Mouse (Mus musculus) limb, embryonic 10.5 days (tissue): ENCODE results near the gene Bpgm. TPM values are rescaled to one million over a fixed set of nuclear protein-coding genes. Genes with fewer than 3 reads are reported as not detected.
A peak's percentile ranks its signal among the peaks of the same experiment; 100 is the strongest.

Experiments used
- DNase-seq: peaks from one replicate; pipeline ENCODE4 v3.0.0-alpha.2; 2017; ENCODE audit warnings: low spot score
- H3K27ac ChIP-seq: fragments of 300-500 bp; sonication (generic); 2 replicates; pipeline ENCODE4 v1.5.1; 2016; ENCODE audit warnings: mild to moderate bottlenecking
- H3K27me3 ChIP-seq: fragments of 300-500 bp; sonication (generic); 2 replicates; pipeline ENCODE4 v1.6.1; 2016; ENCODE audit warnings: low read depth, mild to moderate bottlenecking; ENCODE audit not compliant: poor library complexity, severe bottlenecking
- H3K36me3 ChIP-seq: fragments of 300-500 bp; sonication (generic); 2 replicates; pipeline ENCODE4 v1.6.1; 2016; ENCODE audit warnings: mild to moderate bottlenecking, moderate library complexity
- H3K4me1 ChIP-seq: fragments of 300-500 bp; sonication (generic); 2 replicates; pipeline ENCODE4 v1.6.1; 2016
- H3K4me3 ChIP-seq: fragments of 300-500 bp; sonication (generic); 2 replicates; pipeline ENCODE4 v1.5.1; 2016; ENCODE audit warnings: mild to moderate bottlenecking, moderate library complexity
- H3K9me3 ChIP-seq: fragments of 300-500 bp; sonication (generic); replicated peaks from 2 replicates; pipeline ENCODE4 v1.6.1; 2016; ENCODE audit warnings: mild to moderate bottlenecking
- WGBS: fragments of 180-500 bp; shearing (Covaris S2); methylation state at CpG from one replicate; pipeline ENCODE4 v1.1.7; 2016; 5-methylcytosine and 5-hydroxymethylcytosine counted together
- polyA plus RNA-seq: library from polyadenylated mRNA; unstranded; fragments of >200 nt; fragmentation: Nextera tagmentation; extraction: Ambion mirVana; gene quantifications from 2 replicates; pipeline ENCODE4 v1.2.1, GENCODE M21; 2016

Gene Bpgm
- polyA plus RNA-seq, 1 experiment from 2014 or later, result 49.5 TPM

GRCm38 (mm10) chr6:34474031-34474430, 2.0 kb upstream of the Bpgm start:
- DNase-seq, result no peak
- H3K4me3 ChIP-seq, result no peak overlapping the region
- H3K27me3 ChIP-seq, result no peaks in the 10 kb centered on the region
- 58% methylated on average over 3 of the region's 3 CpGs for WGBS
- peaks cover 27% of the 10 kb centered on the region for H3K4me1 ChIP-seq
- no peaks in the 10 kb centered on the region for H3K9me3 ChIP-seq
- H3K27ac ChIP-seq, result no peak overlapping the region
- no peaks in the 10 kb centered on the region for H3K36me3 ChIP-seq

DNA sequence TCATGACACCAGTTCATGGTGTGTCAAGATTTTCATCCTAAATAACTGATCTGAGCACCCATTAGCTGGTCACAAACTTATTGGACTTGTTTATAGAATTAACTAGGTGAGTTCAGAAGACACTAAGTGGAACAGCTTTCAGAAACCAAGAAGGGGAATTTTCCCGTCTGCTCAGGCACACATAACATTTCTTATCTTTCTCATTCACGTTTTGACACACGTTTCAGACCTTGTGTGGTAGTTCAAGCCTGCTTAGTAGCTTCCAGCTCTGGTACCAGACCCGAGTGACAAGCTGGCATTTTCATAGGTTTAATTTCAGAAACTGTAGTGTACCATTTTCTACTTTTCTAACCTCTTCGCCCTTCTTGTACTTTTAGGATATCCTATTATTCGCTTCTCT, 616 bp upstream of the Bpgm start:
- H3K27ac ChIP-seq, result peak overlapping the region; percentile 85
- H3K4me1 ChIP-seq, result peaks cover 38% of the 10 kb centered on the region
- no peak for DNase-seq
- no peaks in the 10 kb centered on the region for H3K27me3 ChIP-seq
- 32% methylated on average over 6 of the region's 6 CpGs for WGBS
- H3K4me3 ChIP-seq, result peak overlapping the region; percentile 59
- H3K9me3 ChIP-seq, result no peaks in the 10 kb centered on the region
- H3K36me3 ChIP-seq, result no peaks in the 10 kb centered on the region

DNA sequence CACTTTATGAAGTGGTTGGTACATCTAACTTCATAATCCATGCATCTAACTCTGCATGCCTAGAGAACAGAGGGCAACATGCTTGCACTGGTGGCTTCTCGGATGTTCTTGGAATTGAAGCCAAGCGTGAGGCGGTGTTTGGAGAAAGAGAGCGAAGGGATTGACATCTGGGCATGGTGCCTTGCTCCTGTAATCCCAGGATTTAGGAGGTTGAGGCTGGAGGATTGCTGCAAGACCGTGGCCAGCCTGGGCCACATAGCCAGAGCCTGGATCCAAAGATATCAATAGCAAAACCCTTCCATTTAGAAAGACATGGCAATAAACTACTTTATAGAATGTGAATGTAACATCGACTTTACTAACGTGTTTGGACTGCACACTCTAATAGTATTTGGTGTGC, 2.0 kb downstream of the Bpgm start:
- Histone ChIP-seq H3K36me3 (0 out of 2 replicates have a peak, but pooled peaks cover 3% of the 10 kb centered on the region), H3K4me3 (no peak overlapping the region), H3K9me3 (no peaks in the 10 kb centered on the region), H3K4me1 (peaks cover 46% of the 10 kb centered on the region), H3K27ac (no peak overlapping the region), H3K27me3 (no peaks in the 10 kb centered on the region)
- 88% methylated on average over 7 of the region's 7 CpGs for WGBS
- no peak for DNase-seq

GRCm38 (mm10) chr6:34478677-34479360, 2.8 kb downstream of the Bpgm start:
- Histone ChIP-seq H3K9me3 (no peaks in the 10 kb centered on the region), H3K27me3 (no peaks in the 10 kb centered on the region), H3K36me3 (0 out of 2 replicates have a peak, but pooled peaks cover 3% of the 10 kb centered on the region), H3K27ac (no peak overlapping the region), H3K4me3 (no peak overlapping the region), H3K4me1 (peaks cover 48% of the 10 kb centered on the region)
- WGBS, result 44% methylated on average over 6 of the region's 6 CpGs
- DNase-seq, result no peak

DNA sequence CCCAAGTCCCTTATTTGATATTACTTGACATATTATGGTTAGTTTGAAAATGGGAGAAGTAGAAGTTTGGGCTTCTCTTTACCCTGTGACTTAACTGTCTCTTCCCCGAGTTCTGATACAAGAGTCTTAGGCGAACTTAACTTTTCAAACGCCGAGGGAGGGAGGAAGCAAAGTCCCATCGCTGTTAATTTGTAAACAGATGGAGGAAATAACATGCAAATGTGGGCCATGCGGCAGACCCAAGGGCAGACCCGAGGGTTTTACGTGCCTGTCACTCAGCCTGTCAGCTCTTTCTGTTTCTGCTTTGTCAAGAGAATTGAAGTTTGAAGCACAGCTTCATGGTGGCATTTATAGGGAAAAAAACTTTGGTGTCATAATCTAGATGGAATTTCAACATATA, 3.5 kb downstream of the Bpgm start:
- Histone ChIP-seq H3K27me3 (no peaks in the 10 kb centered on the region), H3K4me1 (peaks cover 51% of the 10 kb centered on the region), H3K27ac (no peak overlapping the region), H3K4me3 (no peak overlapping the region), H3K9me3 (no peaks in the 10 kb centered on the region), H3K36me3 (0 out of 2 replicates have a peak, but pooled peaks cover 3% of the 10 kb centered on the region)
- no peak for DNase-seq
- WGBS, result 26% methylated on average over 8 of the region's 8 CpGs

- H3K27me3 ChIP-seq, result no peaks in the 10 kb centered on the region
- H3K9me3 ChIP-seq, result no peaks in the 10 kb centered on the region
- no peak for DNase-seq
- 0 out of 2 replicates have a peak, but pooled peaks cover 3% of the 10 kb centered on the region for H3K36me3 ChIP-seq
- no peak overlapping the region for H3K27ac ChIP-seq
- WGBS, result 36% methylated on average over 4 of the region's 4 CpGs
- peaks cover 44% of the 10 kb centered on the region for H3K4me1 ChIP-seq
- H3K4me3 ChIP-seq, result no peak overlapping the region
These were observed 4.7 kb downstream of the Bpgm start for GRCm38 (mm10) chr6:34480749-34481148.

- no peak for DNase-seq
- H3K36me3 ChIP-seq, result 0 out of 2 replicates have a peak, but pooled peaks cover 3% of the 10 kb centered on the region
- H3K27me3 ChIP-seq, result no peaks in the 10 kb centered on the region
- peaks cover 44% of the 10 kb centered on the region for H3K4me1 ChIP-seq
- peak overlapping the region; percentile 44; the same call in 1 of the 2 replicates for H3K27ac ChIP-seq
- WGBS, result 89% methylated on average over 6 of the region's 6 CpGs
- H3K4me3 ChIP-seq, result no peak overlapping the region
- no peaks in the 10 kb centered on the region for H3K9me3 ChIP-seq
These were observed 5.3 kb downstream of the Bpgm start for GRCm38 (mm10) chr6:34481349-34481748.

DNA sequence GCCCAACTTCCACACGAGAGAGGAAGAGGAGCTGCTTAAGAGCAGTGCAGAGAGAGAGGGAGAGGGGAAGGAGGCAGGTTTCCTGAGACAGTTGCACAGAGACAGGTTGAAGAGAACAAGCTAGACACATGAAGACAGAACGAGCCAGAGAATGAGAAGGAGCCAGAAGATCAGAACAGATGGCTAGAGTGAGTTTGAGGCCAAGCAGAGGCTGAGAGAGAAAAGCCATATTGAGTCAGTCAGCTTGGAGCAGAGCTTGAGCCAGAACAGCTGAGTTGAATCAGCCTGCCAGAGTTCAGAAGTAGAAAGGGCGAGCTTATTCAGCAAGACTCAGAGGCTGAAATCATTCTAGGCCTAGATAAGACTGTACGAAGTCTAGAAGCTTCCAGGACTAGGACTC, 6.8 kb downstream of the Bpgm start:
- H3K27ac ChIP-seq, result no peak overlapping the region
- 91% methylated on average over 4 of the region's 4 CpGs for WGBS
- peaks cover 10% of the 10 kb centered on the region for H3K36me3 ChIP-seq
- H3K27me3 ChIP-seq, result no peaks in the 10 kb centered on the region
- DNase-seq, result no peak
- H3K4me3 ChIP-seq, result no peak overlapping the region
- no peaks in the 10 kb centered on the region for H3K9me3 ChIP-seq
- H3K4me1 ChIP-seq, result peaks cover 34% of the 10 kb centered on the region

DNA sequence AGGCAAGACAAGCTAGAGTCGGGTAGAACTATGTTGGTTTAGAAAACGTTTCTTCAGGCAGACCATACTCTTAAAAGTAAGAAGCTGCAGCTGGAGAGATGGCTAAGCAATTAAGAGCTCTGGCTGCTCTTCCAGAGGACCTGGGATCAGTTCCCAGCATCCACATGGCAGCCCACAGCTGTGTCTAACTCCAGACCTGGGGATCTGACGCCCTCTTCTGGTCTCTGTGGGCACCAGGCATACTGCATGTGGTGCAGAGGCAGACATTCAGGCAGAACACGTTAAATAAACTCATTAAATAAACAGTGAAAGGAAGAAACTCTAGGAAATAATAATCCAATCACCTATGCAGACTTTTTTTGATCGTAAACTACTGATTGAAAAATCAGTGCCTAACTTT, 7.4 kb downstream of the Bpgm start:
- Histone ChIP-seq H3K9me3 (no peaks in the 10 kb centered on the region), H3K4me3 (no peak overlapping the region), H3K36me3 (peaks cover 15% of the 10 kb centered on the region), H3K27ac (no peak overlapping the region), H3K4me1 (peaks cover 30% of the 10 kb centered on the region), H3K27me3 (no peaks in the 10 kb centered on the region)
- 86% methylated on average over 5 of the region's 5 CpGs for WGBS
- DNase-seq, result no peak

- 96% methylated on average over 7 of the region's 7 CpGs for WGBS
These were observed 7.8 kb downstream of the Bpgm start for GRCm38 (mm10) chr6:34483811-34484210.

GRCm38 (mm10) chr6:34486071-34486626, 10.1 kb downstream of the Bpgm start:
- WGBS, result 85% methylated on average over 14 of the region's 14 CpGs
- Histone ChIP-seq H3K9me3 (no peaks in the 10 kb centered on the region), H3K36me3 (peaks cover 30% of the 10 kb centered on the region), H3K4me1 (peaks cover 8% of the 10 kb centered on the region), H3K4me3 (no peak overlapping the region), H3K27me3 (no peaks in the 10 kb centered on the region), H3K27ac (no peak overlapping the region)
- no peak for DNase-seq

More at GRCm38 (mm10) chr6:34483811-34484210, 7.8 kb downstream of the Bpgm start:
- H3K9me3 ChIP-seq, result no peaks in the 10 kb centered on the region
- H3K27me3 ChIP-seq, result no peaks in the 10 kb centered on the region
- H3K4me3 ChIP-seq, result no peak overlapping the region
- no peak overlapping the region for H3K27ac ChIP-seq
- H3K36me3 ChIP-seq, result peaks cover 19% of the 10 kb centered on the region
- H3K4me1 ChIP-seq, result peaks cover 25% of the 10 kb centered on the region
- no peak for DNase-seq

DNA sequence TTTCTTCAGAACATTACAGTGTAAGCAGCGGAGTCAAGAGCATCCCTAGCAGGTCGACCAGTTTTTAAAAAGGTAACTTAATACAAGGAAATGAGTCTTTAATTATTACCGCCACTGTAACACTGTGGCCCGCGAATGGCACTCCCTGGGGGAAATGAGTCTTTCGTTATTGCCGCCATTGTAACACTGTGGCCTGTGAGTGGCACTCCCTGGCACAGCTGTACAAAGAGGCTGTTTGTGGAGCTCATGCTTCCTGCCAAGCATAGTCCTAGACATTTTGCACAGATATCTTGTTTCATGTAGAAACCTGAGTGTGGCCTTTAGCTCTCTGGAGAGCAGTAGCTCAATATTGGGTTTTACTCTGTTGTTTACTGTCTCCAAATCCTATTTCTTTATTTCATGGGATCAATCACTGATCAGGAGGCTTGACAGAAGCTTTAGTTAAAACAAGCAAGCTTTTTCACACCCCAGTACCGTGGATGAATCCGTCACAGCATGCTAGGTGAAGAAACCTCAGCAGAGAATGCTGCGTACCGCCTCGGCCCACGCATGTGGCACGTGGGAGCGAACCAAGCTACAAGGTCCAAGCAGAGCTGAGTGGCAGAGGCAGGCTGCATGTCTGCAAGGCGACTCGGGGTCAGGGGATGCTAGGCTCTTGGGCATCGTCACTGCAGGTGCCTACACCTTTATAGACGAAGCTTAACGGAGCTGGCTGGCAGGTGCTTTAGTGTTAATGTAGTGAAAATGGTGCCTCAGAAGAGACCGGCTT, 17.5 kb downstream of the Bpgm start:
- Histone ChIP-seq H3K4me3 (no peak overlapping the region), H3K4me1 (peaks cover 29% of the 10 kb centered on the region), H3K36me3 (peaks cover 26% of the 10 kb centered on the region), H3K9me3 (no peaks in the 10 kb centered on the region), H3K27me3 (no peaks in the 10 kb centered on the region), H3K27ac (peak overlapping the region; percentile 69; the same call in 1 of the 2 replicates)
- WGBS, result 90% methylated on average over 21 of the region's 21 CpGs
- DNase-seq, result no peak

DNA sequence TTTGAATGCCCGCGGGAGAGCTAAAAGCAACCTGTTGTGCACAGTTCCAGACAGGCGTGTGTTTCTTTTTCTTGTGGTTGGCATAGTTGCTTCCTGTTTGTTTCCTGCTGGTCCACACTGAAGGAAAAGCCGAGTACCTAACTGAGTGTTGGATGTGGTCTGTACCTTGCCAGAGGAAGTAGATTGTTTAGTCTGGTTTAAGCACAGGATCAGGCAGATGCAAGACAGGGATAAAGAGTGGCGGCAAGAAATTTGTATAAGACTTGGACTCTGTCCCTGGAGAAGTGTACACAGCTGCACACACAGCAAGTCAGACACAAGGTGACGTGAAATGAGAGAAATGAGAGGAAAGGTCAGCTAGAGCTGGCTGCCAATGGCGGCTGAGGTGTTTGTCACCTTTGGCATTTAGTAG, 19.1 kb downstream of the Bpgm start:
- no peak overlapping the region for H3K4me3 ChIP-seq
- no peaks in the 10 kb centered on the region for H3K27me3 ChIP-seq
- DNase-seq, result no peak
- no peaks in the 10 kb centered on the region for H3K9me3 ChIP-seq
- H3K4me1 ChIP-seq, result peaks cover 33% of the 10 kb centered on the region
- peak overlapping the region; percentile 43; the same call in 1 of the 2 replicates for H3K27ac ChIP-seq
- peaks cover 19% of the 10 kb centered on the region for H3K36me3 ChIP-seq
- WGBS, result 70% methylated on average over 7 of the region's 7 CpGs
